Mouse (Mus musculus) liver, postnatal 0 days (tissue): ENCODE measurements around the gene Emb. TPM values are rescaled to one million over a fixed set of nuclear protein-coding genes. Genes with fewer than 3 reads are reported as not detected.

Experiments
- ATAC-seq: fragments of 200-750 bp; cut with Nextera tagmentation; 2 replicates; pipeline ENCODE4 v1.8.0; 2017; ENCODE audit warnings: mild to moderate bottlenecking, moderate library complexity
- DNase-seq: peaks from one replicate; pipeline ENCODE4 v3.0.0-alpha.2; 2016
- H3K27ac ChIP-seq: fragments of 300-500 bp; sonication (generic); 2 replicates; pipeline ENCODE4 v1.5.1; 2014; ENCODE audit warnings: antibody characterized with exemption, moderate library complexity, mild to moderate bottlenecking, low read depth
- H3K27me3 ChIP-seq: fragments of 300-500 bp; sonication (generic); 2 replicates; pipeline ENCODE4 v1.6.1; 2014; ENCODE audit warnings: low read length, control low read depth, mixed read lengths; ENCODE audit not compliant: insufficient read depth
- H3K36me3 ChIP-seq: fragments of 300-500 bp; sonication (generic); replicated peaks from 2 replicates; pipeline ENCODE4 v1.6.1; 2014; ENCODE audit warnings: mild to moderate bottlenecking, control low read depth, low read length, moderate library complexity, mixed read lengths; ENCODE audit not compliant: insufficient read depth
- H3K4me1 ChIP-seq: fragments of 300-500 bp; sonication (generic); 2 replicates; pipeline ENCODE4 v1.6.1; 2014; ENCODE audit warnings: antibody characterized with exemption, mild to moderate bottlenecking, control low read depth; ENCODE audit not compliant: insufficient read depth
- H3K4me2 ChIP-seq: fragments of 300-500 bp; sonication (generic); 2 replicates; pipeline ENCODE4 v1.6.1; 2014; ENCODE audit warnings: low read depth, mild to moderate bottlenecking, low read length, moderate library complexity, mixed read lengths
- H3K4me3 ChIP-seq: fragments of 300-500 bp; sonication (generic); 2 replicates; pipeline ENCODE4 v1.5.1; 2014; ENCODE audit warnings: low read depth, low read length
- H3K9ac ChIP-seq: fragments of 300-500 bp; sonication (generic); replicated peaks from 2 replicates; pipeline ENCODE4 v1.6.1; 2014; ENCODE audit warnings: mild to moderate bottlenecking, moderate library complexity
- H3K9me3 ChIP-seq: fragments of 300-500 bp; sonication (generic); 2 replicates; pipeline ENCODE4 v1.6.1; 2016; ENCODE audit warnings: mild to moderate bottlenecking, control low read depth, low read length, mixed read lengths
- CTCF ChIP-seq: sonication (generic); IDR thresholded peaks from 2 replicates; pipeline ENCODE4 v1.5.1; 2016; ENCODE audit warnings: antibody characterized with exemption, low read depth
- EP300 ChIP-seq: IDR thresholded peaks from 2 replicates; pipeline ENCODE4 v1.6.1; 2016; ENCODE audit warnings: antibody characterized with exemption, low read depth, mild to moderate bottlenecking
- WGBS: fragments of 180-500 bp; shearing (Covaris S2); extraction: QIAGEN DNeasy Blood & Tissue Kit; methylation state at CpG from one replicate; pipeline ENCODE4 v1.1.7; 2014; ENCODE audit not compliant: insufficient replicate concordance; 5-methylcytosine and 5-hydroxymethylcytosine counted together
- polyA plus RNA-seq: library from polyadenylated mRNA; unstranded; fragments of >200 nt; fragmentation: Nextera tagmentation; extraction: Ambion mirVana; gene quantifications from 2 replicates; pipeline ENCODE4 v1.2.1, GENCODE M21; 2015

Emb gene
- polyA plus RNA-seq, 1 experiment from 2014 or later, result 15.4 TPM

GRCm38 (mm10) chr13:117242063-117242462 is 33.7 kb downstream of the Emb start:
- WGBS, result 39% methylated on average over 3 of the region's 3 CpGs
- H3K4me1 ChIP-seq, result no peaks in the 10 kb centered on the region; the same call in 1 of the 2 replicates
- no peaks in the 10 kb centered on the region for H3K9me3 ChIP-seq
- ATAC-seq, result peak; percentile 44; the same call in 1 of the 2 replicates
- no peaks in the 10 kb centered on the region for H3K27me3 ChIP-seq
- peak overlapping the region; percentile 3 for H3K4me2 ChIP-seq
- TF ChIP-seq CTCF (no peak), EP300 (peak; percentile 58)
- peak overlapping the region; percentile 41; the same call in 1 of the 2 replicates for H3K27ac ChIP-seq
- no peaks in the 10 kb centered on the region for H3K36me3 ChIP-seq
- no peak for DNase-seq
- no peak overlapping the region for H3K9ac ChIP-seq
- H3K4me3 ChIP-seq, result no peak overlapping the region

- Histone ChIP-seq H3K4me1 (no peaks in the 10 kb centered on the region), H3K4me3 (no peak overlapping the region), H3K4me2 (peak overlapping the region; percentile 3), H3K9ac (no peak overlapping the region), H3K27ac (no peak overlapping the region), H3K9me3 (no peaks in the 10 kb centered on the region), H3K36me3 (no peaks in the 10 kb centered on the region), H3K27me3 (no peaks in the 10 kb centered on the region)
- 57% methylated on average over 5 of the region's 5 CpGs for WGBS
- TF ChIP-seq EP300 (no peak), CTCF (no peak)
- DNase-seq (no peak), ATAC-seq (no peak)
Observed at GRCm38 (mm10) chr13:117242621-117243020, 34.3 kb downstream of the Emb start.

GRCm38 (mm10) chr13:117260704-117261103 is 52.4 kb downstream of the Emb start:
- H3K4me3 ChIP-seq, result no peak overlapping the region
- no peaks in the 10 kb centered on the region for H3K27me3 ChIP-seq
- WGBS, result 40% methylated on average over 4 of the region's 4 CpGs
- H3K9ac ChIP-seq, result no peak overlapping the region
- no peaks in the 10 kb centered on the region for H3K36me3 ChIP-seq
- peak; percentile 58 for ATAC-seq
- no peak for DNase-seq
- no peaks in the 10 kb centered on the region for H3K9me3 ChIP-seq
- TF ChIP-seq CTCF (no peak), EP300 (peak; percentile 63)
- no peak overlapping the region for H3K4me2 ChIP-seq
- no peaks in the 10 kb centered on the region for H3K4me1 ChIP-seq
- no peak overlapping the region; the same call in 1 of the 2 replicates for H3K27ac ChIP-seq

- no peak for DNase-seq
- no peak overlapping the region for H3K27ac ChIP-seq
- H3K9me3 ChIP-seq, result no peaks in the 10 kb centered on the region
- H3K4me3 ChIP-seq, result no peak overlapping the region
- no peaks in the 10 kb centered on the region for H3K4me1 ChIP-seq
- TF ChIP-seq EP300, result no peak
- no peak for TF ChIP-seq CTCF
- no peaks in the 10 kb centered on the region; the same call in 1 of the 2 replicates for H3K36me3 ChIP-seq
- WGBS, result 62% methylated on average over 2 of the region's 2 CpGs
- no peak overlapping the region for H3K9ac ChIP-seq
- no peak overlapping the region for H3K4me2 ChIP-seq
- H3K27me3 ChIP-seq, result no peaks in the 10 kb centered on the region
- no peak for ATAC-seq
Observed at GRCm38 (mm10) chr13:117266156-117266555, 57.8 kb downstream of the Emb start.

GRCm38 (mm10) chr13:117267963-117268362 is 59.6 kb downstream of the Emb start:
- Histone ChIP-seq H3K27ac (no peak overlapping the region), H3K9me3 (no peaks in the 10 kb centered on the region), H3K4me1 (no peaks in the 10 kb centered on the region), H3K4me3 (no peak overlapping the region), H3K4me2 (no peak overlapping the region), H3K9ac (no peak overlapping the region), H3K36me3 (no peaks in the 10 kb centered on the region; the same call in 1 of the 2 replicates), H3K27me3 (no peaks in the 10 kb centered on the region)
- no peak for ATAC-seq
- DNase-seq, result no peak
- 89% methylated on average over 14 of the region's 14 CpGs for WGBS
- no peak for TF ChIP-seq CTCF
- TF ChIP-seq EP300, result no peak

GRCm38 (mm10) chr13:117284036-117284435 is 75.7 kb downstream of the Emb start:
- Histone ChIP-seq H3K4me2 (no peak overlapping the region), H3K9ac (no peak overlapping the region), H3K27me3 (no peaks in the 10 kb centered on the region), H3K4me1 (no peaks in the 10 kb centered on the region), H3K4me3 (no peak overlapping the region), H3K27ac (no peak overlapping the region), H3K36me3 (no peaks in the 10 kb centered on the region), H3K9me3 (no peaks in the 10 kb centered on the region)
- DNase-seq, result peak; percentile 48
- ATAC-seq, result peak; percentile 48; the same call in 1 of the 2 replicates
- 28% methylated on average over 4 of the region's 4 CpGs for WGBS
- TF ChIP-seq EP300 (no peak), CTCF (no peak)
